Comparison of ENCODE assay signal across 9 mouse cellular contexts in the genomic region with DNA sequence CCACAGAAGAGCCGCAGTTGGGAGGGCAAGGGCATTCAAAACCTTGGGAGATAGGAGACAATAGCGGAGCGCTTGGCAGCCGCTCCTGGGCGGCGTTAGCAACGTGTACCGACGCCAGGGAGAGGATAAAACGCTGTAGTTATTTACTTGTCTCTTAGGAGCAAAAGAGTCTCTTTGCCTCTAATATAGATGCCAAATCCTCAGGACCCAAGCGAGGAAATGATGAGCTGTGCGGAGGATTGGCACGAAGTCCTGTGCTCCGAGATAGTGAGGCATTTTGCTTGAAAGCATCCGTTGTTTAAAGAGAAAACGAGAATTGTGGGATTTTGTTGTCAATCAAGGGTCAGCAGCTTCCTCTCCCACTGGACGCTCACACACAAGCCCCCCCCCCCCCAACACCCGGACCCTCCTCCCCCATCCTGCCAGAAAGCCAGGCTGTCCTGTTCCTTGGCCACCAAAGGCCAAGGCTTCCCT.
A peak's percentile ranks its signal among the peaks of the same experiment; 100 is the strongest.
DNase-seq lines count a peak whose midpoint lies in the region; ATAC-seq and TF ChIP-seq lines count a peak whose summit lies in the region.
"Had no signal": no experiment of that assay in that cellular context is flagged by ENCODE, and none has a peak within 500 bp of the region (broad histone marks: within the 10 kb centered on the region; RNA-seq: fewer than 3 reads in every experiment).

No protein-coding gene starts in this region.

- H3K9ac ChIP-seq in heart, embryonic 12.5 days = no peak overlapping the region
- peak overlapping the region; percentile 33 for H3K9ac ChIP-seq in midbrain, embryonic 15.5 days
- H3K9ac ChIP-seq: liver, embryonic 15.5 days had no signal

- no peaks in the 10 kb centered on the region for H3K27me3 ChIP-seq in heart, embryonic 12.5 days (replicated peaks)
- H3K27me3 ChIP-seq in embryonic facial prominence, embryonic 10.5 days (replicated peaks; ENCODE audit: low read depth, poor library complexity, severe bottlenecking) = 0 out of 2 replicates have a peak, but pooled peaks cover 7% of the 10 kb centered on the region
- H3K27me3 ChIP-seq in midbrain, embryonic 15.5 days (replicated peaks) = no peaks in the 10 kb centered on the region
- H3K27me3 ChIP-seq: liver, embryonic 15.5 days had no signal

- no peak overlapping the region for H3K4me3 ChIP-seq in heart, embryonic 12.5 days
- H3K4me3 ChIP-seq in embryonic facial prominence, embryonic 10.5 days = peak overlapping the region; percentile 26; the same call in 1 of the 2 replicates
- peak overlapping the region; percentile 51 for H3K4me3 ChIP-seq in layer of hippocampus, adult 2 months
- peak overlapping the region; percentile 27 for H3K4me3 ChIP-seq in midbrain, embryonic 15.5 days
- H3K4me3 ChIP-seq: liver, embryonic 15.5 days had no signal

- no peak for DNase-seq in heart, adult 11 months
- DNase-seq in embryonic facial prominence, embryonic 10.5 days (ENCODE audit: low spot score) = no peak
- peak; percentile 34 to 39 for DNase-seq in layer of hippocampus, adult 2 months (ENCODE audit: low spot score in 2 of 2)
- no peak for DNase-seq in T-cell, adult 2 months (ENCODE audit: low spot score)
- DNase-seq in kidney, postnatal 36 days = no peak

- no peaks in the 10 kb centered on the region for H3K9me3 ChIP-seq in heart, embryonic 12.5 days (replicated peaks)
- H3K9me3 ChIP-seq in embryonic facial prominence, embryonic 10.5 days = no peaks in the 10 kb centered on the region
- no peaks in the 10 kb centered on the region for H3K9me3 ChIP-seq in midbrain, embryonic 15.5 days
- H3K9me3 ChIP-seq: liver, embryonic 15.5 days had no signal

- no peaks in the 10 kb centered on the region for H3K4me1 ChIP-seq in heart, embryonic 12.5 days (replicated peaks)
- peaks cover 40% of the 10 kb centered on the region for H3K4me1 ChIP-seq in embryonic facial prominence, embryonic 10.5 days
- H3K4me1 ChIP-seq in midbrain, embryonic 15.5 days = peaks cover 26% of the 10 kb centered on the region
- H3K4me1 ChIP-seq: liver, embryonic 15.5 days had no signal

- ATAC-seq in heart, embryonic 12.5 days (ENCODE audit: insufficient number of reproducible peaks, low FRiP score) = no peak
- peak; percentile 60 for ATAC-seq in midbrain, embryonic 15.5 days (replicated peaks)
- ATAC-seq in megakaryocyte-erythroid progenitor cell, adult 5-6 weeks (replicated peaks; ENCODE audit: low FRiP score, low TSS enrichment, poor library complexity, severe bottlenecking) = no peak

- no peak for TF ChIP-seq CTCF in layer of hippocampus, adult 2 months (conservative IDR thresholded peaks at IDR 0.05)

- H3K36me3 ChIP-seq in heart, embryonic 12.5 days = no peaks in the 10 kb centered on the region
- H3K36me3 ChIP-seq in embryonic facial prominence, embryonic 10.5 days (replicated peaks) = no peaks in the 10 kb centered on the region
- no peaks in the 10 kb centered on the region for H3K36me3 ChIP-seq in midbrain, embryonic 15.5 days (replicated peaks)
- H3K36me3 ChIP-seq: liver, embryonic 15.5 days had no signal

- 55% methylated on average over 18 of the region's 18 CpGs for WGBS in heart, embryonic 12.5 days
- WGBS in embryonic facial prominence, embryonic 10.5 days = 61% methylated on average over 18 of the region's 18 CpGs
- 17% methylated on average over 18 of the region's 18 CpGs for WGBS in midbrain, embryonic 15.5 days

- peak overlapping the region; percentile 42 for H3K4me2 ChIP-seq in heart, embryonic 12.5 days
- peak overlapping the region; percentile 50 for H3K4me2 ChIP-seq in midbrain, embryonic 15.5 days
- H3K4me2 ChIP-seq: liver, embryonic 15.5 days had no signal

- no peak overlapping the region for H3K27ac ChIP-seq in heart, embryonic 12.5 days (ENCODE audit: poor library complexity, severe bottlenecking)
- H3K27ac ChIP-seq in embryonic facial prominence, embryonic 10.5 days (replicated peaks) = no peak overlapping the region; the same call in 1 of the 2 replicates
- peak overlapping the region; percentile 92 for H3K27ac ChIP-seq in layer of hippocampus, adult 2 months
- peak overlapping the region; percentile 70 for H3K27ac ChIP-seq in midbrain, embryonic 15.5 days
- H3K27ac ChIP-seq: liver, embryonic 15.5 days had no signal

Comparison
In these comparisons a context has a peak if more than half of its experiments do, and no peak if none do; other contexts are left out.
1. H3K27ac ChIP-seq: peak in layer of hippocampus, adult 2 months (single experiment) and midbrain, embryonic 15.5 days (single experiment); none in heart, embryonic 12.5 days (single experiment) and embryonic facial prominence, embryonic 10.5 days (single experiment).
2. DNase-seq: peak in layer of hippocampus, adult 2 months (2 of 2); none in heart, adult 11 months (single experiment), embryonic facial prominence, embryonic 10.5 days (single experiment), T-cell, adult 2 months (single experiment) and kidney, postnatal 36 days (0 of 2).